Mouse (Mus musculus): ENCODE results near the gene Itpr2.

GRCm38 (mm10) chr6:146511511-146511910 is 9.5 kb upstream of the Itpr2 start:
- TF ChIP-seq CTCF (IDR thresholded peaks at IDR 0.05; ENCODE audit: low read depth) (no peak), EP300 (optimal IDR thresholded peaks at IDR 0.05) (no peak)

All from stomach, postnatal 0 days (tissue).